ENCODE assay signal across 18 mouse cellular contexts in genomic region chr15:86738776-86739175, GRCm38 (mm10).
A peak's percentile ranks its signal among the peaks of the same experiment; 100 is the strongest.
DNase-seq lines count a peak whose midpoint lies in the region; ATAC-seq and TF ChIP-seq lines count a peak whose summit lies in the region.
"Had no signal": no experiment of that assay in that cellular context is flagged by ENCODE, and none has a peak within 500 bp of the region (broad histone marks: within the 10 kb centered on the region; RNA-seq: fewer than 3 reads in every experiment).

No protein-coding gene starts in this region.

- TF ChIP-seq CTCF in gastrocnemius, adult 2 months (IDR thresholded peaks at IDR 0.05) = no peak

- H3K27ac ChIP-seq in gastrocnemius, adult 2 months = no peak overlapping the region
- H3K27ac ChIP-seq: embryonic facial prominence, embryonic 10.5 days; embryonic facial prominence, embryonic 12.5 days; forebrain, embryonic 10.5 days; forebrain, embryonic 12.5 days had no signal

- intact Hi-C loops in gastrocnemius, adult 2 months (cut with DNase I) = no loop called here

- no peak overlapping the region for H3K4me3 ChIP-seq in gastrocnemius, adult 2 months
- H3K4me3 ChIP-seq: embryonic facial prominence, embryonic 10.5 days; embryonic facial prominence, embryonic 12.5 days; forebrain, embryonic 10.5 days; forebrain, embryonic 12.5 days had no signal

- no peak for ATAC-seq in erythroid progenitor cell, adult 5-6 weeks (replicated peaks; ENCODE audit: low FRiP score, poor library complexity, severe bottlenecking)
- ATAC-seq: activated CD4-positive, CD25-positive, alpha-beta regulatory T cell, adult 4 months; CD4-positive, CD25-positive, alpha-beta regulatory T cell, adult 4 months; Patski had no signal

- peak; percentile 61 to 74 for DNase-seq in adrenal gland, adult (ENCODE audit: inconsistent age in 2 of 2, low spot score in 1 of 2)
- no peak for DNase-seq in adrenal gland, postnatal 25 days
- peak; percentile 17 for DNase-seq in adrenal gland, adult 8-10 months
- DNase-seq in adrenal gland, postnatal 14 days = peak; percentile 12
- no peak for DNase-seq in gastrocnemius, adult 2 months
- DNase-seq: B cell, adult 2 months; cerebellum, adult 11-12 months; cerebellum, adult 2 months; cerebellum, adult 9-10 months; cerebellum, postnatal 25 days had no signal

Comparison
In these comparisons a context has a peak if more than half of its experiments do, and no peak if none do; other contexts are left out.
1. DNase-seq: peak in adrenal gland, adult (2 of 2), adrenal gland, adult 8-10 months (single experiment) and adrenal gland, postnatal 14 days (single experiment); none in adrenal gland, postnatal 25 days (single experiment) and gastrocnemius, adult 2 months (single experiment).